ENCODE assay signal across 19 mouse cellular contexts in genomic region chr12:119157686-119158085, GRCm38 (mm10).
DNase-seq lines count a peak whose midpoint lies in the region; ATAC-seq lines count a peak whose summit lies in the region.
"Had no signal": no experiment of that assay in that cellular context is flagged by ENCODE, and none has a peak within 500 bp of the region (broad histone marks: within the 10 kb centered on the region; RNA-seq: fewer than 3 reads in every experiment).

No protein-coding gene starts in this region.

- no peak overlapping the region for H3K9ac ChIP-seq in midbrain, embryonic 11.5 days (ENCODE audit: low read length)
- no peak overlapping the region for H3K9ac ChIP-seq in midbrain, embryonic 15.5 days
- H3K9ac ChIP-seq: embryonic facial prominence, embryonic 13.5 days; forebrain, embryonic 12.5 days; heart, embryonic 15.5 days; hindbrain, embryonic 14.5 days had no signal

- H3K4me2 ChIP-seq in midbrain, embryonic 11.5 days = no peak overlapping the region
- H3K4me2 ChIP-seq in midbrain, embryonic 15.5 days = no peak overlapping the region
- H3K4me2 ChIP-seq: embryonic facial prominence, embryonic 13.5 days; forebrain, embryonic 12.5 days; heart, embryonic 11.5 days; heart, embryonic 15.5 days; hindbrain, embryonic 14.5 days had no signal

- no peak for ATAC-seq in midbrain, embryonic 11.5 days (ENCODE audit: low FRiP score)
- ATAC-seq in midbrain, embryonic 15.5 days (replicated peaks) = no peak
- ATAC-seq in common myeloid progenitor, adult 5-6 weeks (replicated peaks; ENCODE audit: low read depth, poor library complexity, severe bottlenecking) = peak; percentile 68
- ATAC-seq in megakaryocyte progenitor cell, adult 5-6 weeks (replicated peaks; ENCODE audit: poor library complexity) = peak; percentile 93
- ATAC-seq: forebrain, embryonic 16.5 days had no signal

- 86% methylated on average over 2 of the region's 2 CpGs for WGBS in midbrain, embryonic 11.5 days
- WGBS in midbrain, embryonic 15.5 days = 94% methylated on average over 2 of the region's 2 CpGs
- WGBS in hindbrain, embryonic 10.5 days = 92% methylated on average over 2 of the region's 2 CpGs

- no peaks in the 10 kb centered on the region for H3K27me3 ChIP-seq in midbrain, embryonic 11.5 days (ENCODE audit: control insufficient read depth, insufficient read depth, low read length)
- no peaks in the 10 kb centered on the region for H3K27me3 ChIP-seq in midbrain, embryonic 15.5 days (replicated peaks)
- no peaks in the 10 kb centered on the region for H3K27me3 ChIP-seq in hindbrain, embryonic 10.5 days (ENCODE audit: insufficient read depth, poor library complexity, severe bottlenecking)
- H3K27me3 ChIP-seq: embryonic facial prominence, embryonic 13.5 days; forebrain, embryonic 12.5 days; heart, embryonic 15.5 days had no signal

- no peak overlapping the region for H3K27ac ChIP-seq in midbrain, embryonic 11.5 days (ENCODE audit: low read depth, low read length)
- H3K27ac ChIP-seq in midbrain, embryonic 15.5 days = no peak overlapping the region
- H3K27ac ChIP-seq in hindbrain, embryonic 10.5 days = no peak overlapping the region
- H3K27ac ChIP-seq: embryonic facial prominence, embryonic 13.5 days; forebrain, embryonic 12.5 days; heart, adult 2 months; heart, embryonic 15.5 days; hindbrain, embryonic 14.5 days had no signal

- H3K4me3 ChIP-seq in midbrain, embryonic 11.5 days (ENCODE audit: low read depth, low read length) = no peak overlapping the region
- H3K4me3 ChIP-seq in midbrain, embryonic 15.5 days = no peak overlapping the region
- no peak overlapping the region for H3K4me3 ChIP-seq in hindbrain, embryonic 10.5 days
- H3K4me3 ChIP-seq: embryonic facial prominence, embryonic 13.5 days; forebrain, embryonic 12.5 days; heart, adult 2 months; heart, embryonic 15.5 days had no signal

- H3K9me3 ChIP-seq in midbrain, embryonic 11.5 days (ENCODE audit: control insufficient read depth, low read length) = no peaks in the 10 kb centered on the region
- no peaks in the 10 kb centered on the region for H3K9me3 ChIP-seq in midbrain, embryonic 15.5 days
- no peaks in the 10 kb centered on the region for H3K9me3 ChIP-seq in hindbrain, embryonic 10.5 days
- H3K9me3 ChIP-seq: embryonic facial prominence, embryonic 13.5 days; forebrain, embryonic 12.5 days; heart, embryonic 15.5 days had no signal

- peaks cover 3% of the 10 kb centered on the region; the same call in 1 of the 2 replicates for H3K36me3 ChIP-seq in midbrain, embryonic 11.5 days (ENCODE audit: control insufficient read depth, insufficient read depth, low read length)
- H3K36me3 ChIP-seq in midbrain, embryonic 15.5 days (replicated peaks) = 0 out of 2 replicates have a peak, but pooled peaks cover 3% of the 10 kb centered on the region
- peaks cover 25% of the 10 kb centered on the region for H3K36me3 ChIP-seq in hindbrain, embryonic 10.5 days
- H3K36me3 ChIP-seq: heart, embryonic 15.5 days had no signal

- H3K4me1 ChIP-seq in midbrain, embryonic 11.5 days (ENCODE audit: control insufficient read depth, insufficient read depth, low read length) = peaks cover 3% of the 10 kb centered on the region; the same call in 1 of the 2 replicates
- H3K4me1 ChIP-seq in midbrain, embryonic 15.5 days = no peaks in the 10 kb centered on the region
- H3K4me1 ChIP-seq in hindbrain, embryonic 10.5 days (replicated peaks) = no peaks in the 10 kb centered on the region; the same call in 1 of the 2 replicates
- H3K4me1 ChIP-seq: embryonic facial prominence, embryonic 13.5 days had no signal

- peak; percentile 54 for DNase-seq in midbrain, embryonic 11.5 days (ENCODE audit: low spot score, missing footprints)
- no peak for DNase-seq in left cerebral cortex, adult 11 months (ENCODE audit: low spot score)
- DNase-seq in hindbrain, embryonic 10.5 days (ENCODE audit: low spot score) = no peak
- DNase-seq: adrenal gland, adult 2 months; adrenal gland, postnatal 25 days; cerebellum, adult 18-20 months; cerebellum, adult 9-11 months; gastrocnemius, postnatal 10 days; heart, adult 2 months; heart, postnatal 14 days had no signal

Comparison
In these comparisons a context has a peak if more than half of its experiments do, and no peak if none do; other contexts are left out.
1. ATAC-seq: peak in common myeloid progenitor, adult 5-6 weeks (single experiment) and megakaryocyte progenitor cell, adult 5-6 weeks (single experiment); none in midbrain, embryonic 11.5 days (single experiment) and midbrain, embryonic 15.5 days (single experiment).